Mouse (Mus musculus) myocyte (in vitro differentiated cells): ENCODE data around the gene Cpne4.

Experiments
- E2F4 ChIP-seq: IDR thresholded peaks from one replicate; pipeline ENCODE4 v1.6.1; 2011; ENCODE audit warnings: mild to moderate bottlenecking, control low read depth, moderate library complexity; ENCODE audit not compliant: insufficient read depth
- POLR2A ChIP-seq: IDR thresholded peaks from one replicate; pipeline ENCODE4 v1.6.1; 2011; ENCODE audit warnings: low read depth, mild to moderate bottlenecking, control low read depth, moderate library complexity; ENCODE audit not compliant: insufficient read length
- REST ChIP-seq: IDR thresholded peaks from one replicate; pipeline ENCODE4 v1.6.1; 2011; ENCODE audit warnings: mild to moderate bottlenecking, control low read depth, moderate library complexity; ENCODE audit not compliant: insufficient read depth, insufficient read length

DNA sequence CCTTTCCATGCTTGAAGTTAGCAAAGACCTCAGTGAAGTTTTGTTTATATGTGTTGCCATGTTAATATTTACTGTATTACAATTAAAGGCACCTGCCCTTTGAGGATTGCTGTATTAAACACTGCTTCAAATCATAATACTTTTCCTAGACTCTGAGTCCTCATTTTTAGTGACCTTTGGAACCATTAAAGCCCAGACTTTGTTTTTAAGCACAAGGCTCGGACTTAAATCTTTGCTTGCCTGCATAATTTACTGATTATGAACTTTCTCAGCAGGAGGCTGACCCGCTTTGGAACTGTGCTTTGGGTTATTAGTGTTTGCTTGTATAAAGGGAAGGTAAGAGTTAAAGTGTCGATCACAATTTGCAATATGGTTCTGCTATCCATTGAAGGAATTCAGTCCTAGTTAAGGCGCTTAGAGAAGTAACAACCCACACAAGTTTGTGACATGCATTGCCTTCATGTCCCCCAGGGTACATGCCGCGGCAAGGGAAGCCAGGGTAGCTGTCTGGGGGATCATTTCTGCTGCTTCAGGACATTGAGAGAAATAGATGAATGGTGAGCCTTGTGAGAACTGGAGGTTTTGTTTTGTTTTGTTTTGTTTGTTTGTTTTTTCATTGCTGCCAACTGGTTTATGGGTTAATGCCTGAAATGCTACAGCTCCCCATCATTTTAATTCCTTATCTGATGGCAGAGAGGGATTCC is 35.0 kb downstream of the Cpne4 start:
- TF ChIP-seq E2F4, result no peak
- no peak for TF ChIP-seq REST
- TF ChIP-seq POLR2A, result no peak
